ENCODE assay signal across 16 mouse cellular contexts in the genomic region with DNA sequence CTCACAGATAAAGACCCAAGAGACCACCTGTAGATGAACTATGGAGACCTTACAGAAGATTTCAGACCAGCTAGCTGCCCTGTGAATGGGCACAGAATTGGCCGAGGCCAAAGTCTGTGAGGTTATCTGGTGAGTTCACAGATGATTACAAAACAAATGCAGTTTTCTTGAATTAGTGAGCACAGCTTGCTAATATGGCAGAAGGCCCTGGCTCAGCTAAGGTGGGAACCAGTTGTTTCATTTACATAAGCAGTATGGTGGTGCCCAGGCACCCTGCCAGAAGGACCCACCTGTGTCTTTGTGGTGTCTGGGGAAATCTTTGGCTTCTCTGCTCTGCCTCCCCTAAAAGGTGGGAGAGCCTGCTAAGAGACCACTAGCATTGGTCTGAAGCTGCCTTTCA.
"Had no signal": no experiment of that assay in that cellular context is flagged by ENCODE, and none has a peak within 500 bp of the region (broad histone marks: within the 10 kb centered on the region; RNA-seq: fewer than 3 reads in every experiment).

No protein-coding gene starts in this region.

- H3K27me3 ChIP-seq: kidney, embryonic 15.5 days; liver, embryonic 13.5 days had no signal

- ATAC-seq: lung, postnatal 0 days; midbrain, embryonic 13.5 days; midbrain, embryonic 16.5 days had no signal

- DNase-seq: kidney, postnatal 10 days; kidney, postnatal 36 days; layer of hippocampus, postnatal 36 days; liver; liver, embryonic 13.5 days; lung, embryonic 14.5 days; thymus, adult 18-20 months; thymus, postnatal 36 days had no signal

- H3K27ac ChIP-seq: kidney, embryonic 15.5 days; left cerebral cortex, adult 2 months; limb, embryonic 10.5 days; limb, embryonic 13.5 days; liver, embryonic 13.5 days; macrophage; midbrain, embryonic 13.5 days had no signal

- H3K36me3 ChIP-seq: kidney, embryonic 15.5 days; limb, embryonic 10.5 days; limb, embryonic 13.5 days; liver, embryonic 13.5 days; midbrain, embryonic 13.5 days had no signal

- H3K4me3 ChIP-seq: kidney, embryonic 15.5 days; left cerebral cortex, adult 2 months; limb, embryonic 10.5 days; limb, embryonic 13.5 days; liver, embryonic 13.5 days; midbrain, embryonic 13.5 days had no signal

- H3K9ac ChIP-seq: kidney, embryonic 15.5 days; limb, embryonic 13.5 days; liver, embryonic 13.5 days; lung, embryonic 14.5 days; midbrain, embryonic 13.5 days had no signal

- H3K4me2 ChIP-seq: kidney, embryonic 15.5 days; limb, embryonic 13.5 days; liver, embryonic 13.5 days; lung, embryonic 14.5 days; midbrain, embryonic 13.5 days had no signal

- H3K9me3 ChIP-seq: kidney, embryonic 15.5 days; limb, embryonic 10.5 days; limb, embryonic 13.5 days; liver, embryonic 13.5 days; midbrain, embryonic 13.5 days had no signal
